8 mouse cellular contexts compared by ENCODE assay signal in genomic region chr2:57116366-57117200, GRCm38 (mm10). TPM values are rescaled to one million over a fixed set of nuclear protein-coding genes. Genes with fewer than 3 reads are reported as not detected.
DNase-seq lines count a peak whose midpoint lies in the region; ATAC-seq and TF ChIP-seq lines count a peak whose summit lies in the region.

No protein-coding gene starts in this region.

- H3K9ac ChIP-seq in ES-Bruce4 (ENCODE audit: low read depth, poor library complexity, severe bottlenecking): peak overlapping the region; percentile 55
- H3K9ac ChIP-seq in heart, embryonic 15.5 days: peak overlapping the region; percentile 75
- H3K9ac ChIP-seq in liver, postnatal 0 days (replicated peaks): peak overlapping the region; percentile 68
- H3K9ac ChIP-seq in neural tube, embryonic 13.5 days: peak overlapping the region; percentile 67

- no peak for TF ChIP-seq CTCF in ES-Bruce4 (IDR thresholded peaks at IDR 0.05; ENCODE audit: low read depth, low read length)
- TF ChIP-seq CTCF in brain, embryonic 14.5 days (IDR thresholded peaks at IDR 0.05; ENCODE audit: borderline replicate concordance, extremely low read depth, insufficient read depth, insufficient read length): no peak
- no peak; the same call in 1 of the 2 replicates for TF ChIP-seq CTCF in liver, postnatal 0 days (IDR thresholded peaks at IDR 0.05; ENCODE audit: low read depth)

- no peak overlapping the region for H3K27ac ChIP-seq in ES-Bruce4 (ENCODE audit: insufficient read depth, low read length)
- H3K27ac ChIP-seq in forebrain, embryonic 10.5 days: peak overlapping the region; percentile 90
- H3K27ac ChIP-seq in heart, embryonic 15.5 days: peak overlapping the region; percentile 88
- peak overlapping the region; percentile 58 for H3K27ac ChIP-seq in liver, postnatal 0 days (ENCODE audit: low read depth)
- peak overlapping the region; percentile 62 for H3K27ac ChIP-seq in neural tube, embryonic 13.5 days (replicated peaks)

- no peaks in the 10 kb centered on the region for H3K9me3 ChIP-seq in ES-Bruce4 (replicated peaks; ENCODE audit: control insufficient read depth, insufficient read depth, low read length, poor library complexity, severe bottlenecking)
- H3K9me3 ChIP-seq in forebrain, embryonic 10.5 days: no peaks in the 10 kb centered on the region
- H3K9me3 ChIP-seq in heart, embryonic 15.5 days (replicated peaks): no peaks in the 10 kb centered on the region
- no peaks in the 10 kb centered on the region; the same call in 1 of the 2 replicates for H3K9me3 ChIP-seq in liver, postnatal 0 days (ENCODE audit: low read length)
- H3K9me3 ChIP-seq in neural tube, embryonic 13.5 days: no peaks in the 10 kb centered on the region

- TF ChIP-seq POLR2A in ES-Bruce4 (IDR thresholded peaks at IDR 0.05; ENCODE audit: insufficient read depth, low read length): no peak
- no peak for TF ChIP-seq POLR2A in brain, embryonic 14.5 days (IDR thresholded peaks at IDR 0.05; ENCODE audit: borderline replicate concordance, extremely low read depth, insufficient read depth, insufficient read length, poor library complexity, severe bottlenecking)

- WGBS in forebrain, embryonic 10.5 days: 0% methylated on average over 47 of the region's 47 CpGs
- WGBS in heart, embryonic 15.5 days: under 1% methylated on average over 47 of the region's 47 CpGs
- under 1% methylated on average over 46 of the region's 47 CpGs for WGBS in liver, postnatal 0 days (ENCODE audit: insufficient replicate concordance)
- 0% methylated on average over 46 of the region's 47 CpGs for WGBS in neural tube, embryonic 13.5 days

- peak overlapping the region; percentile 73 for H3K4me3 ChIP-seq in ES-Bruce4 (ENCODE audit: low read depth, low read length)
- H3K4me3 ChIP-seq in forebrain, embryonic 10.5 days: peak overlapping the region; percentile 94
- peak overlapping the region; percentile 61 for H3K4me3 ChIP-seq in heart, embryonic 15.5 days
- H3K4me3 ChIP-seq in liver, postnatal 0 days (ENCODE audit: low read depth, low read length): peak overlapping the region; percentile 68
- peak overlapping the region; percentile 55 for H3K4me3 ChIP-seq in neural tube, embryonic 13.5 days

- no peaks in the 10 kb centered on the region for H3K36me3 ChIP-seq in ES-Bruce4 (ENCODE audit: control insufficient read depth, insufficient read depth, low read length, poor library complexity, severe bottlenecking)
- peaks cover 8% of the 10 kb centered on the region for H3K36me3 ChIP-seq in forebrain, embryonic 10.5 days (replicated peaks)
- H3K36me3 ChIP-seq in heart, embryonic 15.5 days: no peaks in the 10 kb centered on the region
- H3K36me3 ChIP-seq in liver, postnatal 0 days (replicated peaks; ENCODE audit: insufficient read depth, low read length): no peaks in the 10 kb centered on the region
- H3K36me3 ChIP-seq in neural tube, embryonic 13.5 days: no peaks in the 10 kb centered on the region

- peaks cover 8% of the 10 kb centered on the region for H3K27me3 ChIP-seq in ES-Bruce4 (ENCODE audit: control insufficient read depth, insufficient read depth, low read length, poor library complexity, severe bottlenecking)
- peaks cover 27% of the 10 kb centered on the region for H3K27me3 ChIP-seq in forebrain, embryonic 10.5 days (ENCODE audit: poor library complexity, severe bottlenecking)
- peaks cover 22% of the 10 kb centered on the region for H3K27me3 ChIP-seq in heart, embryonic 15.5 days
- H3K27me3 ChIP-seq in liver, postnatal 0 days (ENCODE audit: insufficient read depth, low read length): peaks cover 45% of the 10 kb centered on the region
- peaks cover 60% of the 10 kb centered on the region for H3K27me3 ChIP-seq in neural tube, embryonic 13.5 days

- H3K4me2 ChIP-seq in heart, embryonic 15.5 days: peak overlapping the region; percentile 96
- peak overlapping the region; percentile 91 for H3K4me2 ChIP-seq in liver, postnatal 0 days (ENCODE audit: low read depth, low read length)
- H3K4me2 ChIP-seq in neural tube, embryonic 13.5 days: peak overlapping the region; percentile 98

- no peak for TF ChIP-seq EP300 in ES-Bruce4 (IDR thresholded peaks at IDR 0.05; ENCODE audit: insufficient read depth, low read depth, low read length)
- no peak for TF ChIP-seq EP300 in liver, postnatal 0 days (IDR thresholded peaks at IDR 0.05; ENCODE audit: low read depth)

- peak; percentile 80 for DNase-seq in brain, embryonic 14.5 days (ENCODE audit: low read depth)
- DNase-seq in forebrain, embryonic 10.5 days (ENCODE audit: extremely low spot score, low spot score): peak; percentile 75
- peak; percentile 90 for DNase-seq in kidney, postnatal 10 days
- peak; percentile 72 for DNase-seq in liver, postnatal 0 days
- DNase-seq in thymus, postnatal 10 days (ENCODE audit: low spot score in 2 of 2): peak; percentile 24 to 33

- ATAC-seq in heart, embryonic 15.5 days (replicated peaks; ENCODE audit: insufficient number of reproducible peaks, insufficient read depth, low FRiP score, low read depth): peak; percentile 83
- ATAC-seq in liver, postnatal 0 days: peak; percentile 46
- ATAC-seq in neural tube, embryonic 13.5 days (ENCODE audit: low read depth): peak; percentile 10

- no peaks in the 10 kb centered on the region for H3K4me1 ChIP-seq in ES-Bruce4 (ENCODE audit: control insufficient read depth, insufficient read depth, low read length)
- H3K4me1 ChIP-seq in forebrain, embryonic 10.5 days: peaks cover 80% of the 10 kb centered on the region
- H3K4me1 ChIP-seq in heart, embryonic 15.5 days (replicated peaks): peaks cover 21% of the 10 kb centered on the region
- peaks cover 19% of the 10 kb centered on the region for H3K4me1 ChIP-seq in liver, postnatal 0 days (ENCODE audit: insufficient read depth)
- H3K4me1 ChIP-seq in neural tube, embryonic 13.5 days (replicated peaks): peaks cover 49% of the 10 kb centered on the region

RNA-seq across cellular contexts. Expression of gene Nr4a2, which starts 7.2 kb away (rescaled TPM):
- 1.4 and 1.7 TPM in 2 replicates for polyA plus RNA-seq in ES-Bruce4 (2011; ENCODE audit: insufficient read depth, insufficient read length, low read depth, missing spikeins)
- polyA plus RNA-seq in brain, embryonic 14.5 days (2012; rRNA removed): 8.7 and 19.7 TPM in 2 replicates
- polyA plus RNA-seq in forebrain, embryonic 10.5 days (2016; fragmentation: Nextera tagmentation; extraction: Ambion mirVana): 7.4 and 7.8 TPM in 2 replicates
- 2.1 and 3.1 TPM in 2 replicates for polyA plus RNA-seq in heart, embryonic 15.5 days (2015; fragmentation: Nextera tagmentation; extraction: Ambion mirVana)
- polyA plus RNA-seq in liver, postnatal 0 days (2015; fragmentation: Nextera tagmentation; extraction: Ambion mirVana): 0.18 and 0.27 TPM in 2 replicates
- polyA plus RNA-seq in neural tube, embryonic 13.5 days (2015; fragmentation: Nextera tagmentation; extraction: Ambion mirVana): 21.8 and 25.1 TPM in 2 replicates

Comparison
In these comparisons a context has a peak if more than half of its experiments do, and no peak if none do; other contexts are left out.
1. DNase-seq: peak in every context shown above with its lines; median percentile 90 in kidney, postnatal 10 days; 80 in brain, embryonic 14.5 days; 75 in forebrain, embryonic 10.5 days; 72 in liver, postnatal 0 days; 28 in thymus, postnatal 10 days.
2. ATAC-seq: peak in every context shown above with its lines; median percentile 83 in heart, embryonic 15.5 days; 46 in liver, postnatal 0 days; 10 in neural tube, embryonic 13.5 days.